Mouse (Mus musculus): ENCODE results near the gene Cyb561. TPM values are rescaled to one million over a fixed set of nuclear protein-coding genes. Genes with fewer than 3 reads are reported as not detected.

The Cyb561 gene
- total RNA-seq, 2 experiments from 2014 or later: not detected

GRCm38 (mm10) chr11:105955815-105956430 is 2.8 kb upstream of the Cyb561 start:
- no peak for ATAC-seq (ENCODE audit: poor library complexity, severe bottlenecking)

- ATAC-seq (ENCODE audit: poor library complexity, severe bottlenecking): peak; percentile 40
Observed at GRCm38 (mm10) chr11:105953402-105953801, 266 bp upstream of the Cyb561 start.

GRCm38 (mm10) chr11:105952111-105952510 is 1.0 kb downstream of the Cyb561 start:
- no peak for ATAC-seq (ENCODE audit: poor library complexity, severe bottlenecking)

GRCm38 (mm10) chr11:105951601-105952044 is 1.5 kb downstream of the Cyb561 start:
- no peak for ATAC-seq (ENCODE audit: poor library complexity, severe bottlenecking)

GRCm38 (mm10) chr11:105950519-105950918 is 2.6 kb downstream of the Cyb561 start:
- no peak for ATAC-seq (ENCODE audit: poor library complexity, severe bottlenecking)

- ATAC-seq (ENCODE audit: poor library complexity, severe bottlenecking): no peak
Observed at GRCm38 (mm10) chr11:105948255-105948654, 4.9 kb downstream of the Cyb561 start.

- peak; percentile 45; the same call in 1 of the 2 replicates for ATAC-seq (ENCODE audit: poor library complexity, severe bottlenecking)
Observed at GRCm38 (mm10) chr11:105946694-105947154, 6.4 kb downstream of the Cyb561 start.

- ATAC-seq (ENCODE audit: poor library complexity, severe bottlenecking): no peak
Observed at GRCm38 (mm10) chr11:105944770-105945672, 8.1 kb downstream of the Cyb561 start.

GRCm38 (mm10) chr11:105944126-105944621 is 9.0 kb downstream of the Cyb561 start:
- ATAC-seq (ENCODE audit: poor library complexity, severe bottlenecking): peak; percentile 63

- peak; percentile 13; the same call in 1 of the 2 replicates for ATAC-seq (ENCODE audit: poor library complexity, severe bottlenecking)
Observed at GRCm38 (mm10) chr11:105943133-105944102, 9.7 kb downstream of the Cyb561 start.

GRCm38 (mm10) chr11:105941973-105942372 is 11.2 kb downstream of the Cyb561 start:
- no peak for ATAC-seq (ENCODE audit: poor library complexity, severe bottlenecking)

GRCm38 (mm10) chr11:105938771-105939170 is 14.4 kb downstream of the Cyb561 start:
- ATAC-seq (ENCODE audit: poor library complexity, severe bottlenecking): no peak

GRCm38 (mm10) chr11:105936974-105937373 is 16.2 kb downstream of the Cyb561 start:
- ATAC-seq (ENCODE audit: poor library complexity, severe bottlenecking): no peak

GRCm38 (mm10) chr11:105936200-105936599 is 16.9 kb downstream of the Cyb561 start:
- no peak for ATAC-seq (ENCODE audit: poor library complexity, severe bottlenecking)

GRCm38 (mm10) chr11:105935496-105935895 is 17.6 kb downstream of the Cyb561 start:
- no peak for ATAC-seq (ENCODE audit: poor library complexity, severe bottlenecking)

- ATAC-seq (ENCODE audit: poor library complexity, severe bottlenecking): no peak
Observed at GRCm38 (mm10) chr11:105934816-105935215, 18.3 kb downstream of the Cyb561 start.

- ATAC-seq (ENCODE audit: poor library complexity, severe bottlenecking): no peak
Observed at GRCm38 (mm10) chr11:105934303-105934711, 18.8 kb downstream of the Cyb561 start.

- ATAC-seq (ENCODE audit: poor library complexity, severe bottlenecking): no peak
Observed at GRCm38 (mm10) chr11:105933746-105934145, 19.4 kb downstream of the Cyb561 start.

- ATAC-seq (ENCODE audit: poor library complexity, severe bottlenecking): no peak
Observed at GRCm38 (mm10) chr11:105931380-105931779, 21.8 kb downstream of the Cyb561 start.

- ATAC-seq (ENCODE audit: poor library complexity, severe bottlenecking): no peak
Observed at GRCm38 (mm10) chr11:105928171-105928570, 25.0 kb downstream of the Cyb561 start.

All from megakaryocyte, adult 5-6 weeks (primary cell).